Mouse (Mus musculus) G1E (cell line): Measurements from ENCODE around the gene Ethe1. TPM values are rescaled to one million over a fixed set of nuclear protein-coding genes. Genes with fewer than 3 reads are reported as not detected.

Experiments used
- ATAC-seq: 2 replicates; pipeline ENCODE4 v1.8.0; 2016; ENCODE audit warnings: mild to moderate bottlenecking; ENCODE audit not compliant: insufficient number of reproducible peaks, poor library complexity, low FRiP score, severe bottlenecking; ENCODE audit errors: extremely low read depth
- DNase-seq: peaks from one replicate; pipeline ENCODE4 v3.0.0; 2012; ENCODE audit warnings: low spot score
- H3K27me3 ChIP-seq: 2 replicates; pipeline ENCODE4 v1.6.1; 2012; ENCODE audit warnings: mild to moderate bottlenecking, low read length, inconsistent platforms; ENCODE audit not compliant: insufficient read depth
- H3K36me3 ChIP-seq: replicated peaks from 2 replicates; pipeline ENCODE3; 2012; ENCODE audit warnings: mild to moderate bottlenecking, inconsistent platforms
- H3K4me1 ChIP-seq: 2 replicates; pipeline ENCODE4 v1.6.1; 2012; ENCODE audit warnings: low read depth, low read length, inconsistent platforms, mixed read lengths; ENCODE audit not compliant: insufficient read depth
- H3K4me3 ChIP-seq: 2 replicates; pipeline ENCODE4 v1.5.1; 2012; ENCODE audit warnings: low read depth, mild to moderate bottlenecking, inconsistent platforms, low read length, moderate library complexity, mixed read lengths
- H3K9me3 ChIP-seq: replicated peaks from 2 replicates; pipeline ENCODE4 v1.6.1; 2012; ENCODE audit warnings: inconsistent platforms
- CTCF ChIP-seq: IDR thresholded peaks from 2 replicates; pipeline ENCODE4 v1.5.1; 2012; ENCODE audit warnings: low read depth, low read length, inconsistent platforms, mixed read lengths
- GATA1 ChIP-seq: IDR thresholded peaks from 2 replicates; pipeline ENCODE4 v1.6.1; 2012; ENCODE audit warnings: borderline replicate concordance, low read length, inconsistent platforms, mixed read lengths
- GATA2 ChIP-seq: IDR thresholded peaks from 2 replicates; pipeline ENCODE4 v1.6.1; 2012; ENCODE audit warnings: low read depth, low read length, inconsistent platforms, borderline replicate concordance
- POLR2AphosphoS5 ChIP-seq: IDR thresholded peaks from 2 replicates; pipeline ENCODE4 v1.6.1; 2012; ENCODE audit warnings: low read depth, low read length, inconsistent platforms; ENCODE audit not compliant: insufficient replicate concordance
- TAL1 ChIP-seq: conservative IDR thresholded peaks from 2 replicates; pipeline ENCODE4 v1.6.1; 2012; ENCODE audit warnings: low read depth, low read length, inconsistent platforms, mixed read lengths
- polyA plus RNA-seq: library from polyadenylated mRNA; stranded (reverse); fragments of >175 nt; gene quantifications from 2 replicates; pipeline ENCODE4 v1.2.3, GENCODE M21; 2012
- total RNA-seq, 2 experiments: library from RNA; stranded (forward) in 1 of 2; stranded (reverse) in 1 of 2; fragments of 200-1000 nt in 1 of 2; fragments of >200 nt in 1 of 2; fragmentation: Nextera tagmentation in 1 of 2; gene quantifications; 2 replicates each; pipeline ENCODE4 v1.2.3; 2014 to 2017

Gene Ethe1
- total and polyA plus RNA-seq, 3 experiments: 4.8 to 11.0 (median 9.1) TPM

GRCm38 (mm10) chr7:24586828-24587227, 515 bp upstream of the Ethe1 start:
- Histone ChIP-seq H3K9me3 (peaks cover 14% of the 10 kb centered on the region), H3K4me1 (peaks cover 18% of the 10 kb centered on the region), H3K36me3 (no peaks in the 10 kb centered on the region), H3K4me3 (no peak overlapping the region), H3K27me3 (no peaks in the 10 kb centered on the region; the same call in 1 of the 2 replicates)
- DNase-seq: no peak
- no peak for TF ChIP-seq GATA1
- no peak for TF ChIP-seq TAL1
- no peak for TF ChIP-seq CTCF
- no peak for TF ChIP-seq GATA2
- no peak for TF ChIP-seq POLR2AphosphoS5
- no peak for ATAC-seq

- Histone ChIP-seq H3K4me3 (no peak overlapping the region), H3K4me1 (peaks cover 32% of the 10 kb centered on the region), H3K36me3 (no peaks in the 10 kb centered on the region), H3K27me3 (no peaks in the 10 kb centered on the region; the same call in 1 of the 2 replicates), H3K9me3 (peaks cover 14% of the 10 kb centered on the region)
- ATAC-seq (no peak), DNase-seq (no peak)
- TF ChIP-seq POLR2AphosphoS5 (no peak), GATA2 (no peak), CTCF (no peak), TAL1 (no peak), GATA1 (no peak)
Measured at GRCm38 (mm10) chr7:24588336-24588735, 993 bp downstream of the Ethe1 start.

GRCm38 (mm10) chr7:24591735-24592134, 4.4 kb downstream of the Ethe1 start:
- H3K4me1 ChIP-seq: peaks cover 49% of the 10 kb centered on the region
- peaks cover 8% of the 10 kb centered on the region for H3K36me3 ChIP-seq
- no peaks in the 10 kb centered on the region for H3K9me3 ChIP-seq
- ATAC-seq (peak; percentile 54), DNase-seq (no peak)
- TF ChIP-seq CTCF (no peak), TAL1 (peak; percentile 42)
- H3K27me3 ChIP-seq: no peaks in the 10 kb centered on the region
- H3K4me3 ChIP-seq: no peak overlapping the region; the same call in 1 of the 2 replicates

GRCm38 (mm10) chr7:24592163-24592562, 4.8 kb downstream of the Ethe1 start:
- DNase-seq: no peak
- Histone ChIP-seq H3K27me3 (no peaks in the 10 kb centered on the region), H3K4me3 (no peak overlapping the region; the same call in 1 of the 2 replicates), H3K4me1 (peaks cover 49% of the 10 kb centered on the region), H3K9me3 (no peaks in the 10 kb centered on the region), H3K36me3 (peaks cover 8% of the 10 kb centered on the region)
- ATAC-seq: no peak
- TF ChIP-seq TAL1 (no peak), GATA2 (no peak)

GRCm38 (mm10) chr7:24592781-24593180, 5.4 kb downstream of the Ethe1 start:
- ATAC-seq: no peak
- no peak for DNase-seq
- no peaks in the 10 kb centered on the region for H3K27me3 ChIP-seq
- H3K4me1 ChIP-seq: peaks cover 49% of the 10 kb centered on the region
- H3K36me3 ChIP-seq: peaks cover 8% of the 10 kb centered on the region
- no peak for TF ChIP-seq GATA2
- no peak for TF ChIP-seq TAL1
- TF ChIP-seq POLR2AphosphoS5: no peak
- TF ChIP-seq GATA1: no peak
- no peak for TF ChIP-seq CTCF
- H3K9me3 ChIP-seq: no peaks in the 10 kb centered on the region
- no peak overlapping the region for H3K4me3 ChIP-seq

- H3K4me1 ChIP-seq: peaks cover 49% of the 10 kb centered on the region
- peak overlapping the region; percentile 76 for H3K4me3 ChIP-seq
- TF ChIP-seq TAL1: no peak
- no peak for TF ChIP-seq GATA1
- no peak for TF ChIP-seq GATA2
- no peak for TF ChIP-seq CTCF
- no peak for TF ChIP-seq POLR2AphosphoS5
- peaks cover 8% of the 10 kb centered on the region for H3K36me3 ChIP-seq
- DNase-seq (peak; percentile 86), ATAC-seq (peak; percentile 70)
- H3K27me3 ChIP-seq: no peaks in the 10 kb centered on the region
- H3K9me3 ChIP-seq: no peaks in the 10 kb centered on the region
Measured at GRCm38 (mm10) chr7:24593621-24594308, 6.4 kb downstream of the Ethe1 start.

- DNase-seq (no peak), ATAC-seq (no peak)
- Histone ChIP-seq H3K9me3 (no peaks in the 10 kb centered on the region), H3K4me1 (peaks cover 52% of the 10 kb centered on the region), H3K27me3 (no peaks in the 10 kb centered on the region), H3K4me3 (peak overlapping the region; percentile 76), H3K36me3 (peaks cover 11% of the 10 kb centered on the region)
- TF ChIP-seq GATA1 (no peak), GATA2 (no peak), CTCF (no peak), TAL1 (no peak), POLR2AphosphoS5 (no peak)
Measured at GRCm38 (mm10) chr7:24594309-24594803, 7.0 kb downstream of the Ethe1 start.
